Mouse (Mus musculus): ENCODE measurements around the gene Cbx4. TPM values are rescaled to one million over a fixed set of nuclear protein-coding genes. Genes with fewer than 3 reads are reported as not detected.

Cbx4 gene
- total RNA-seq, 2 experiments from 2014 or later: 11.5 to 13.6 TPM

DNA sequence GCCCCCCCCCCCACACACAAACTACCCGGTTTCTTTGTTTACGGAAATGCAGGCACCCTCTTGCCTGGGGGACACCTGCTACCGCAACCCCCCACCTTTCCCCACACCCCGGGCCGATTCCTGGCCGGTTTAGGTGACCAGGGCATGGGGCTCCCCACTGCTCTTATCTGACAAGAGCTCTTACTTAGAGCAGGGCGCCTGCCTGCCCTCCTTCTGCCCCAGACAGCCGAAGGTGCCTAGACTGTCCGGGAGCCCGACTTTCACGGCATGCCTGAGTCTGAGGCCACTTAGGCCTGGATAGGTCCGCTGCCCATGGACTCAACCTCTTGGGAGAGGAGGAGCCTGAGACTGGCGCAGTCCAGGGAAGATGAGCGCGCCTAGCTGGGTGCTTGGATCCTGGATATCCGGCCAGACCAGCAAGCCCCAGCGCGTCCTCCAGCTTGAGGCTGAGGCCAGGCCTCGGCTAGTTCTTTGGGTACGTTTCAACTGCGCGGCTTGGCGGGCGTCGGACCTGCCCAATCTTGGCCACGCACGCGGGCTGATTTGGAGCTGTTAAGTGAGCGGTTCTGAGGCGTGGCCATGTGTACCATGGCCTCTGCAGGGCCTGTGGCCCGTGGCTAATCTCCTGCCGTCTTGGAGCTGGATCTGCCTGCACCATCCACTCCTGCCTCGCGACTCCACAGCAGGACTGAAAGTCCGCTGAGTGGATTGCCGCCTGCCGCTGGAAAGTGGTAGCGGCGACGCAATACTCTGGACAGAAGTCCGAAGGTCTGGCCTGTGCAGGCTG is 41.3 kb downstream of the Cbx4 start:
- intact Hi-C loops (cut with DNase I): no loop called here
- peak in 1 of 2 experiments; percentile 50 for DNase-seq

DNA sequence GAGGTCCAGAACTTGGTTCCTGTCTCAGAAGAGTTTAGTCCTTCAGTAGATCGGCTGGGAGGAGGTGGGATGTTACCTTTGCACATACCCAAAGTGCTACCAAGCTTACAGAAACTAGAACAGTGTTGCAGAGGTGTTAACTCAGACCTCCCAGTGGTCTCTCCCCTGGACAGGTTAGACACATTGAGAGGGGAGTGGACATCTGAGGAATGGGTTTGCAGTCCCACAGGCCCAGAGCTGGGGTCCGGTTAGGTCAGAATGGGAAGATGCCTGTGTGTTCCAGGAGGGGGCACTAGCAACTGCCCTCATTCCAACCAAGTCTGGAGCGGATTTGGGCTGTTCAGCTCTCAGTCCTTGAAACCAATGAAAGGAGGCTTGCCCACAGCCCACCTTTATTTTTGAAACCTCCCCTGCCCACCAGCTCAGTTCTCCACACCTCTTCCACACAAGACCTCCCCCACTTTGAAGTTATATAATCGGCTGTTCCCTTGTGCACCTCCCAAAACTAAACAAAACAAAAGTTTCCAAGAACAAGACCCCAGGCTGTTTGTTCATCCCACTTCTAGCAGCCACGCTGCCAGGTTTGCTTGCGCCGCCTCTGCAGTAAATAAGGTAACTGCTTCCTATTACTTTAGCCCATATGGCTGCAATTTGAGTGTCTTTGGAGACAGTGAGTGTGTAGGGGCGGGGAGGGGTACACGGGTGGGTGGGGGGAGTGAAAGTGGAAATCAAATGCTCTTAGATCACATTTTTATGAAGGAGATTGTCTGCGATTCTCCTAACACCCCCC is 42.1 kb downstream of the Cbx4 start:
- intact Hi-C loops (cut with DNase I): no loop called here
- peak in 1 of 2 experiments; percentile 34 for DNase-seq

DNA sequence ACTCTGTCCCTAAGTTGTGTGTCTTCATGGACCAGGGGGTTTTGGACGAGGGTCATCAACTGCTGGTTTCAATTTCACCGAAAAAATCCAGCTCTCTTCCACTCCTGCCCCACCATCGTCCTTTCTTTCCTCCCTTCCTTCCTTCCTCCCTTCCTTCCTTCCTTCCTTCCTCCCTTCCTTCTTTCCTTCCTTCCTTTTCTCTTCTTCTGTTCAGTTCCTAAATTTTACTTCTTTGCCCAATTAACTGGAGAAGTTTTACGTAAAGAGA is 42.8 kb downstream of the Cbx4 start:
- no peak for DNase-seq
- intact Hi-C loops (cut with DNase I): no loop called here

DNA sequence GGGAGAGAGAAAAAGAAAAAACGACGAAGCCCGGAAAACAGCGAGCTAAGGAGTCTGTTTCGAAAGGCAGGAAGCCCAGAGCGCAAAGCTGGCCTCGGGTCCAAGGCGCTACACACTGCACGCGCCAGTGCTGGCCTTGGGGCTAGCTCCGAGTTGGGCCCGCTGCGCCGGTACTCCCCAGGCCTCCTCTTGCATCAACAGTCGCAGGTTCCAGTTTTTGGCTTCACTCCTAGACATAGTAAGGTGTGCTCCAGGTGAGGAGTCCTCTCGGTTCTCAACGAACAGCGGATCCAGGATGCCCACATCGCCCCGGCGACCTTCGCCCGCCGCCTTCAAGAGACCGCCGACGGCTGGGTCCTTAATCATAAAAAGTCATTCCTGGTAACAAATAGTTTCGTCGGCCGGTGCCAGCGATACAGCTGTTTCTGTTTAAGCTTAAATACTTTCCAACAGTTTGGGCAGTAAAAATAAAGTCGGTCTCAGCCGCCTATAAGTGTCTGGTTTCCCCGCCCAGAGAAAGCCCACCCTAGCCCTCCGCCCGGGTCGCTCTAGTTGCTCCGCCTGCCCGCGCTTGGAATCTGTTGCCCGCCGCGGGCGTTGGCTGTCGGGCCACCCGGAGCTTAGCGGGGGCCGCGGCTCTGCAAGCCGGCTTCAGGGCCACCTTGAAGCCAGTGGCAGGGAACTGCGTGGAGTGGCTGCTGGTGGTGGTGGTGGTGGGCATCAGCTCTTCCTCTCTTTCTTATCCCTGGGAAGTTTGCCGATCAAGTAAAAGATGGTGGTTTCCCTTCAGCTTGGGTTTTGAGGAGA is 43.4 kb downstream of the Cbx4 start:
- intact Hi-C loops (cut with DNase I): no loop called here
- DNase-seq: peak in 1 of 2 experiments; percentile 14

DNA sequence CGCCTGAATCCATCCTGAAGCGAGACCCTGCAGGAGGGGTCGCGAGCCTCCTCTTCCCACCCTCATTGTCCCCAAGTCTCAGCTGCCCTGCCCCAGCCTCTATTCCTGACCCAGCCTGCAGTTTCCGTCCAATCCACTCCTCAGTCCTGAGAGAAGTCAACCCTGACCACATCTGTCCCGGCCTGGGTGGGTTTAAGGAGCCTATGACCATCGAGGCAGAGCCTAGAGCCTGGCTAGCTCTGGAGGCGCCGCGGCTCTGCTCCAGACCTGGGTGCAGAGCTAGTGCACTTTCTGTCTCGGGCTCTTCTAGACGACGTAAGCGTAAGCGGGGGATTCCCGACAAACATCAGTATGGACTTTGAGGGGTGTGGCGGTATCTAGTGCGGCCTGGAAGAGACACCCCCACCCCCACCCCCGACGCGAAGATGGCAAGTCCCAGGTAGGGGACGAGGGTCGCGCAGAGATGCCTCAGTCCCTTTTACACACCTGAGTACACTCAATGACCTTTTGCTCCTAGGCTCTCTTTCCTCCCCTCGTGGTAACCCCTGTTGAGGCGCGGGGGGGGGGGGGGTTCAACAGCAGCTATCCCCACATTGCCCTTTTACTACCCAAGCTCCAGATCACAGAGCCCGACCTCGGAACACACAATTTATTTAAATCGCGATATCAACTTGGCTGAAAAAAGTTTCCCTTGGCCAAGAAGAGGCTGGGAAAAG is 44.1 kb downstream of the Cbx4 start:
- no peak for DNase-seq
- intact Hi-C loops (cut with DNase I): no loop called here

DNA sequence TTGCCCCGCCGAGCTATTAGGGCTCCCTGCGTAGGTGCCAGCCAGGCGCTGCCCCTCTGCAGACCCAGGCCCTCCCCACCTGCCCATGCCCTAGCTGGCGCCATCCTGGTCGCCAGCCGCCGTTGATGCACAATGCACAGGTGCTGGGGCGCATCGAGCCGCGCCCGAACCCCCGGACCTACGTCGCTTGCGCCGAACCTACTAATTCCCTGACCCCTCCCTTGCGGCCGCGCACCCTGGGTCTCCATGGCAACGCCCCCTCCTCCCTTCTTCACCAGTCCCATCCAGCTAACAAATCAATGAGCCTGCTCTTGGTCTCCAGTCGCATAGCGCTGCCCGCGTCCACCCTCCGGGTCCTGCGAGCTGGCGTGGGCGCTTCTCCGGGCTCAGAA is 44.7 kb downstream of the Cbx4 start:
- no peak for DNase-seq
- intact Hi-C loops (cut with DNase I): no loop called here

DNA sequence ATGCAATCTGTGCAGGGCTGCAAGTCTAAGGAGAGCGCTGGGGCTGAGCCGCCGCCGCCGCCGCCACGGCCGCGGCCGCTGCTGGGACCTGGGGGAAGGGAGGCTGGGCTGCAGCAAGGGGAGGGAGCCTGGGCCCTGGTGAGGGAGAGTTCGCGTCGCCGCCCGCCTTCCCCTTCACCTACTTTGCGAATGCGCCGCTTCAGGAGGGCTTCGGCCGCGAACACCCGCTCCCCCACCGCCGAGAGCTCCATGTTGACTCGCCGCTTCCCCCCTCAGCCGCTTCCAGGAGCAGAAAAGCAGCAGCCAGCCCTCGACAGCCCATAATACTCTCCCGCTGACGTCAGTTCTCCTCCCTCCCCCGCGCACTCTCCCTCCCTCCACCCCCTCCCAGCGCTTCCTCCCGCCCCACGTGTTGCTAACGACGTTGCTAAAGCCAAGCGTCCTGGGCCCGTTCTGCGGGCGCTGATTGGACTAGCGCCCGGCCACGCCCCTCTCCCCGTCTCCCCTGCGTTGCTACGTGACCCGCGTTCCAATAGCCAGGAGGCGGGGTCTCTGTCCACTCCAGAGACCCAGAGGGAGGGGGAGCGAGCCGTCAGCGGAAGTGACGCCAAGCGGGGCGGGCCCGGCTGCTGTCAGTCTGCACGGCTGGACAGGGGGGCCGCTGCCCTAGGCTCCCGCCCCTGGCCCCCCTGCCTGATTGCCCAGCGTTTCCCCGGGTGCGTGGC is 45.3 kb downstream of the Cbx4 start, which contains the start of gene Cbx8:
TSS of gene Cbx8 (minus strand) at position 370 of the 725 bp plus-strand sequence.
- peak; percentile 98 to 99 for DNase-seq
- intact Hi-C loops (cut with DNase I): no loop called here

DNA sequence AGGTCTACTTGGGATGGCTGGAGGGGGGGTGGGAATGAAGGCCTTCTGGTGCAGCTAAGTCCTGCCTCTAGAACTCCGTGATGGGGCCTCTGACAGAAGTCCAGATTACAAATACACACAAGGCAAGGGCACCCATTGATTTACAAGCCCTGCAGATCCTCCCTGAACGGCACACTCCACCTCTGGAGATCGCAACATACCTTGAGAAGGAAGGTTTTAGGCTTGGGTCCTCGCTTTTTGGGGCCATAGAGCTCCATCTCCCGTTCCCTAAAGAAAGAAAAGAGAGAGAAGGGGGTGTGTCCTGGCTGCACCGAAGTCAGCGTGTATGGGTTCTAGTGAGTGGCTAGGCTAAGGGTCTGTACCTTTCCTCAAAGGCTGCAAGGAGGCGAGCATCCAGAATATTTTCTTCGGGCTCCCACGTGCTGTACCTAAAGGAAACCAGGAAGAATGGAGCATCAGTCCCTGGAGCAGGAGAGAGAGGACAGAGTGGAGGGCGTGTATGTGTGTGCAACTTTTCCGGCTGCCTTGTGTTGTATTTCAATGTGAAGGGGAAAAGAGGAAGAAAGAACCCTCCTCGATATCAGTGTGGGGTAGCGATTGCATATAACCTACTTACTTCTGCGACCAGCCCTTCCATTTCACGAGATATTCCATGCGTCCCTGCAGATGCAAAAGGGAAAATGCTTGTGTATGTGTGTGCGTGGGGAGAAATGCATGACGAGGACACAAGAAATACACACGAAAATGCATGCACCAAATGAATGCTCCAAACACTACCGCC is 46.1 kb downstream of the Cbx4 start:
- DNase-seq: no peak
- intact Hi-C loops (cut with DNase I): no loop called here

DNA sequence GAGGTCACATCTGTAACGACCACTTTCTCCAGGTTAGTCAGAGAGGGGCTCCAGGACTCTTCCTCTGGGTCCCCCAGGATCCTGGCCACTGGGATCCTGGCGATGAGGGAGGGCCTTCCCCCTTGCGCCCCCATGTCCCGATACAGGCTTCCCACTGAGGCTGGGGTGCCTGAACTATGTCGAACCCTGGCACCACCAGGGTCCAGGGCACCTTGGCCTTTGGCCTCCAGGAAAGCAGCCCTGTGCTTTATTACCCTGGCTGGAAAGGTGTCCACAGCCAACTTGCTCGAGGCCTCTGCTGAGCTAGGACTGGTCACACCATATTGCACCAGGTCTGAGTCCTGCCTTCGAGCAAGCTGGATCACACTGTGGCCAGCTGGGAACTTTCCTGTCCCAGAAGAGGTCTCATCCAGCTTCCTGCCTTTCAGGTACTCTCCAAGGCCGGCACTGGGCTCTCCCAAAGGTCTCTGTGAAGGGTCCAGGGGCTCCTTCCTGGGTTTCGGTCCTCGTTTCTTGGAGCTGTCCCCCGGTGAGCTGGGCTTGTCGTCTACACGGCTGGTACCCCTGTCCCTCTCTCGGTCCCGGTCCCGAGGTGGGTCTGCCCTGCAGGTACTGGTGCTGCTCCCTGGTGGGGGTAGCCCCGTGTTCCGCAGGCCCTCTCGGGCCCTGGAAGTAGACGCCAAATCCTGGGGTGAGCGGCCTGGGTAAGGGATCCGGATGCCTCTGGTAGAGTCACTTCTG is 47.1 kb downstream of the Cbx4 start:
- intact Hi-C loops (cut with DNase I): no loop called here

DNA sequence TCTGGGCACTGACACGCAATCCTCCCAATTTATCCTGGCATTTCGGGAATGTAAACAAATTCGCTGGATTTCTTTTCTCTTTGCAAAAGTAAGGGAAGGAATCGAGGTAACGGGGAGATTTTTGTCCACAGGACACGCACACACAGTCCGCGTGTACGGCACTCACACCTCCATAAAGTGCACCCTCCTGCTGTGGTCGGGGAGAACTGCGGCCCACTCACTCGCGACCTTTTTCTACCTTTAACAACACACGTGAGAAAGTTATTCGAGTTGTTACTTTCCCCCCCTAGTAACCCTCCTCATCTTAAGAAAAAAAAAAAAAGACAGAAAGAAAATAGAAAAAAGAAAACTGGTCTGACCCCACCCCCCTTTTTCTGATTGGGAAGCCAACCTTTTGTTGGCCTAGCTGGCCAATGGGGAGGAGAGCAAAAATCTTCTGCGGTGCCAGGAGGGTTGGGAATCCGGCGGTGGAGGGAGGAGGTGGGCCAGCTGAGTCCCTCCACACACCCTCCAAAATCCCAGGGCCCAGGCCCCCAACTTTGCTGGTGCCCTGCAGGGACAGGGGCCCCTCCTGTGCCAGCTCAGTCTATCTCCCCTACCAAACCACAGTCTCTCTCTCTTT is 48.1 kb downstream of the Cbx4 start:
- intact Hi-C loops (cut with DNase I): no loop called here
- DNase-seq: no peak

More for the DNA sequence above, 47.1 kb downstream of the Cbx4 start:
- no peak for DNase-seq

DNA sequence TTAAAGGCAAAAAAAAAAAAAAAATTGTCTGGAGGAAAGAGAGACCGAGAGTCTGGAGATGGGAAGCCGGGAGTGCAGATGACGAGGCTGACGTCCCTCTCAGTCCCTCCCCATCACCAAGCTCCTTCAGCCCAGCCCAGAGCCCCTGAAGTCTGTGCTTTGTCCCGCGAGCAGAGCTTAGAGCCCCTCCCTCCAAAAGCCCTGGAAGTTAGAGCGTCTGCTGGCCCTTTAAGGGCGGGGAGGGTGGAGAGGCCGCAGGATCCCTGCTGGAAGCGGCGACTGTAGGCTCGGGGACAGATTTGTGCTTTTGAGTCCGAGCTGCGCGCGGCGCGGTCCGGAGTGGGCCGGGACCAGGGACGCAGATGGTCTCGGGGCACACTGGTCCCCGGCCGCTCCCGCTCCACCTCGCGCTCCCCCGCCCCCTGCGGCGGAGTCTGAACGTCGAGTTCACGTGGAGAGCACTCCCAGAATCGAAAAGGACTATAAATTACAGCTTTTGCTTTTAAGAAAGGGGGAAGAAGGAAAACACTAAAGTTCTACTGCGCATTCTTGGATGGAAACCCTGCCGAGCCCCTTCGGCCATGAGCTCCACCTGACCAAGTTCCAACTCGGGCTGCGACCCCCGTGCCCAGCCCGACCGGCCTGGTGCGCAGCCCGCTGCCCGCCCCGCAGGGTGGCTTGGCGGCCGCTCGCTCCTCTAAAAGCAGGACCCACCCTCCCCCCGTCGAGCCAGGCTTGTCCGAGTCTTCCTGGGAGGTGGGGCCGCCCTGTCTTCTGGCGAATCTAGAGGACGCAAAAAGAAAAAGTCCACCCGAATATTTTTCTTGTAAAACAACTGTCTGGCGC is 48.9 kb downstream of the Cbx4 start:
- intact Hi-C loops (cut with DNase I): no loop called here
- peak in 1 of 2 experiments; percentile 40 for DNase-seq

DNA sequence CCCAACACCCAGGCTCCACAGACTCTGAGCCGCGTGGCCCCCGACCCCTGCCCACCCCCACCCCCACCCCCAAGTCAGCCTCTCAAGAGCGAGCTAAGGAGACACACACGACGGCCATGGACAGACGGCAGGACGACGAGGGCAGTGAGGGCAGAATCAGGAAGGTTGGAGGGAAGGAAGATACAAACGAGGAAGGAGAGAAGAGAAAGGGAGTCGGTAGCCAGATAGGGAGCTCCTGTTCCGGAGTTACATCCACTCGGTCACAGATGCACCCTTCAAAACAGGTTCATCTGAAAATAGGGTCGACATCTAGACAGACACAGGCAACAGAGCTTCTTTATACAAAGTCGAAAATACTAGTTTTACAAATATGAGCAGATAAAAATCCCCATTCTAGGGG is 49.6 kb downstream of the Cbx4 start:
- DNase-seq: no peak
- intact Hi-C loops (cut with DNase I): no loop called here

DNA sequence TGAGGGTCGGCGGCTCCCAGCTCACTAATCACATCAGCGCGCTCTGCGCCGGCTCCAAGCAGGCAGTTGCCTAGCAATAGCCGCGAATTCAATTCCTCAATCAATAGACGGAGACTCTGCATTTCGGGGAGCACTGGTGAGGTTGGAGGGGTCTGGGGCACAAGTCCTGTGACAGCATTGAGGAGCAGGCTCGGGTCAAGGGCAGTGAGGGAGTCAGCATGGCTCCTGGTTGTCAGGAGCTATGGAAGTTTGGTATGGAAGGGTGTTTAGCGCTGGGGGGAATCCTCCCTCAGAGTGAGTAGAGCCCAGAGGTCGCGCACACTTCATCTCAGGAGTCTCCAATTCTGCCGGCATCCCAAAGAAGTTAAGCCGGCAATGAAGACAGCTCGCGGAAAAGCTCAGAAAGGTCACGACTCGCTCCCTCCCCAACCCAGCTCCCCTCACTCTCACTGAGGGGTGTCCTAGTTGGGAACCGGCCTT is 50.3 kb downstream of the Cbx4 start:
- intact Hi-C loops (cut with DNase I): no loop called here
- DNase-seq: no peak

DNA sequence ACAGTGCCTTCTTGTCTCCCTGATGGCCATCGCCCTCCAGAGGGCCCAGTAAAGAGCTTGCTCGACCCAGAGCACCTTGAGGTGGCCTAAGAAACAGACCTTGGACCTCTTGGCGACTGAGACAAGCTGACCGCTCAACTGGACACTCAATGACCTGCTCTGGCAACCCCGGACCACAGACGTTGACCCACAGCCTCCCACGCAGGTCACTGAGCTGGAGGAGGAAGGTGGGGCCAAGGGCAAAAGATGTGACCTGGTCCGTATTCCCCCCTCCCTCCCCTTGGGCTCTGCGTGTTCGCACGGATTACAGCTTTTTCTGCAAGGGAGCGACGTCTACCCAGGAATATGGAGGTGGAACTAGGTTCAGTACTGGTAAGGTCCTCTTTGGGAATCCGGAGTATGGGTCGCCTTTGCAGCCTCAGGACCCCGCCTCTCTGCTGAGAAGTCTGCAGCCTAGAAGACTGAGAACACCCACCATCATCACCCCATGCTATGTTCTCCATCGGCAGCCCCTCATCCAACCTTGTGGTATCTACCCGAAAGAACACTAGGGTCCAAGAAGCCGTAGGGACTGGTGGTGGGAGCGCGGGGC is 50.8 kb downstream of the Cbx4 start:
- peak in 1 of 2 experiments; percentile 4 for DNase-seq
- intact Hi-C loops (cut with DNase I): no loop called here

DNA sequence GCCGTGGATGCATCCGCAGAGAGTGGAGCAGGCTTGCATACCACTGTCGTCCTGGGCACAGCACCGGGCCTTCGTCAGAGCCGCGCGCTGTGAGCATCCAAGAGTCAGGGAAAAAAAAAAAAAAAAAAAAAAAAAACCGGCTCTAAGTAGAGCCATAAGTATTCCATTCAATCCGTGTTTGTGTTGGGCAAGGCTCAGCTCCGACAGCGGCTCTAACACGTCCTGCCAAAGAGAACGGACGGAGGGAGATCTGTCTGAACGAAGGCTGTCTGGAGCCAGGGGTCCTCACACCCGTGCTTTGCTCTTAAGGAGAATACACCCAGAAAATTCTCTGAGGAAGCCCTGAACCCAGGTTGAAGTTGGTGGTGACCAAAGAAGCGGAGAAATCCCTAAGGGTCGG is 51.4 kb downstream of the Cbx4 start:
- no peak for DNase-seq
- intact Hi-C loops (cut with DNase I): loop anchor here (1.0 kb wide), 2 partner anchors 92 to 156 kb away; no protein-coding TSS in a partner anchor

DNA sequence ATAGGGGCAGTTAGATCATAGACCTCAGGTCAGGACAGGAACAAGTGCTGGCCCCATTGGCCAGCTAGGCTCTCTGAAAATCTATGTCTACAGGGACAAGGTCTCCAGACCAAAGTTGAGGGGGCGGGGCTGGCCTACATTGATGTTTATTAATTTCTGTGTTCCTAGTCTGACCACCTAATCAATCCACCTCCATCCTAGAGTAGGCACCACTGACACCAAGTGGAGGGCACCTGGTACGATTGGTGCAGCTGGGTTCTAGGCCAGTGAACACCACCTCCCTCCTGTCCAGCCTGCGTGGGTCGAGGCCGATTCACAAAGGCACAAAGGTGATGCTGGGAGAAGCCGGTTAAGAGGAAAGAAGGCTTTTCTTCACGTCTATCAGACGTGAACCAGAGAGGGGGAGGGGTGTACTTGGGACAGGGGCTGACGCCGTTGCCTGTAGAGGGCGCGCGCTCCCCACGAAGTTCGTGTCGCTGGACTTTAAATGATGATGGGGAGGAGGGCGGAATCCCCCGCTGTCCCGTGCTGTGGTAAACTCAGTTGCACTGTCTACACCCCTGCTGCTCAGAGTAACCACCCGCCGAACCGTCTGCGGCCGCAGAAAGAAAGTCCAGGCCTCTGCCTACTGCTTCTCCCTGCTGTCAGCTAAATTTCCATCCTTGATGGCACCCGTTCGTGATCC is 52.0 kb downstream of the Cbx4 start:
- peak; percentile 89 to 91 for DNase-seq
- intact Hi-C loops (cut with DNase I): loop anchor here (1.0 kb wide), 2 partner anchors 92 to 156 kb away; no protein-coding TSS in a partner anchor

All from heart, postnatal 36 days (tissue).